Mouse (Mus musculus) spleen, adult 2 months (tissue): ENCODE data around the gene Cep72. TPM values are rescaled to one million over a fixed set of nuclear protein-coding genes. Genes with fewer than 3 reads are reported as not detected.

Experiments
- DNase-seq, 2 experiments: peaks; one replicate each; pipeline versions ENCODE4 v3.0.0 to v3.0.0-alpha.2; 2012 to 2021; ENCODE audit warnings: low spot score in 2 of 2, low read depth in 1 of 2
- H3K27ac ChIP-seq: fragments of 200-500 bp; 2 replicates; pipeline ENCODE4 v1.5.1; 2012; ENCODE audit warnings: low read length, inconsistent platforms; ENCODE audit not compliant: insufficient read depth
- H3K27me3 ChIP-seq: fragments of 200-500 bp; 2 replicates; pipeline ENCODE4 v1.6.1; 2012; ENCODE audit warnings: mild to moderate bottlenecking, moderate library complexity, low read length, inconsistent platforms; ENCODE audit not compliant: control insufficient read depth, insufficient read depth
- H3K36me3 ChIP-seq: fragments of 200-500 bp; 2 replicates; pipeline ENCODE4 v1.6.1; 2012; ENCODE audit warnings: mild to moderate bottlenecking, low read length, inconsistent platforms; ENCODE audit not compliant: control insufficient read depth, insufficient read depth
- H3K4me1 ChIP-seq: fragments of 200-500 bp; 2 replicates; pipeline ENCODE4 v1.6.1; 2011; ENCODE audit warnings: inconsistent platforms; ENCODE audit not compliant: control insufficient read depth, insufficient read depth, insufficient read length
- H3K4me3 ChIP-seq: fragments of 200-500 bp; 2 replicates; pipeline ENCODE4 v1.5.1; 2011; ENCODE audit warnings: mild to moderate bottlenecking, inconsistent platforms; ENCODE audit not compliant: insufficient read depth, insufficient read length; ENCODE audit errors: extremely low read depth
- CTCF ChIP-seq: fragments of 200-500 bp; IDR thresholded peaks from 2 replicates; pipeline ENCODE4 v1.5.1; 2011; ENCODE audit warnings: mild to moderate bottlenecking, inconsistent platforms; ENCODE audit not compliant: insufficient read depth, insufficient read length, insufficient replicate concordance; ENCODE audit errors: extremely low read depth
- POLR2A ChIP-seq: fragments of 200-500 bp; IDR thresholded peaks from 2 replicates; pipeline ENCODE4 v1.6.1; 2011; ENCODE audit warnings: low read depth, low read length, inconsistent platforms
- WGBS: fragments of 180-500 bp; shearing (Covaris S2); methylation state at CpG from one replicate; pipeline ENCODE4 v1.1.7; 2018; 5-methylcytosine and 5-hydroxymethylcytosine counted together
- polyA plus RNA-seq: library from polyadenylated mRNA; depleted of rRNA; stranded (reverse); fragments of >200 nt; gene quantifications from 2 replicates; pipeline ENCODE4 v1.2.3, GENCODE M21; 2012; rRNA removed

Cep72 gene
- polyA plus RNA-seq, 1 experiment, result 2.4 TPM

GRCm38 (mm10) chr13:74001492-74001891 lies 60.6 kb downstream of the Cep72 start:
- no peaks in the 10 kb centered on the region for H3K27me3 ChIP-seq
- WGBS, result 58% methylated on average over 4 of the region's 4 CpGs
- no peak for DNase-seq
- no peaks in the 10 kb centered on the region for H3K4me1 ChIP-seq
- H3K36me3 ChIP-seq, result no peaks in the 10 kb centered on the region
- TF ChIP-seq CTCF (no peak), POLR2A (no peak)
- H3K4me3 ChIP-seq, result no peak overlapping the region
- H3K27ac ChIP-seq, result no peak overlapping the region

GRCm38 (mm10) chr13:74000961-74001360 lies 61.1 kb downstream of the Cep72 start:
- WGBS, result 81% methylated on average over 6 of the region's 6 CpGs
- Histone ChIP-seq H3K27me3 (no peaks in the 10 kb centered on the region), H3K4me1 (no peaks in the 10 kb centered on the region), H3K36me3 (no peaks in the 10 kb centered on the region), H3K27ac (no peak overlapping the region), H3K4me3 (no peak overlapping the region)
- TF ChIP-seq CTCF (no peak), POLR2A (no peak)
- DNase-seq, result no peak

DNA sequence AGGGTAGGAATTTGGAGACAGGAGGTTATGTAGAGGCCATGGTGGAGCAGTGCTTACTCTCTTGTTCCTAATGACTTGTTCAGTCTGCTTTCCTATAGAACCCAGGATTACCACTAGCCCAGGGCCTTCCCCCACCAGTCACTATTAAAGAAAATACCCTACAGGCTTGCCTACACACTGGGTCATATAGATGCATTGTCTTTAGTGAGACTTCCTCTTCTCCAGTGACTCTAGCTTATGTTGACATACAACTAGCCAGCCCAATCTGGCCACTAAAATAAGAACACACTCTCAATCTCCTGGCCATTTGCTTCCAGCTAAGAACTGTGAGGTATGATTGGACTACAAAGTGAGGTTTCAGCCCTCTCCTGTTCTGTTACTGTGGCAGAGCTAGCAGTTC lies 61.6 kb downstream of the Cep72 start:
- no peak overlapping the region for H3K27ac ChIP-seq
- no peaks in the 10 kb centered on the region for H3K27me3 ChIP-seq
- H3K4me1 ChIP-seq, result no peaks in the 10 kb centered on the region
- H3K36me3 ChIP-seq, result no peaks in the 10 kb centered on the region
- DNase-seq, result no peak
- H3K4me3 ChIP-seq, result no peak overlapping the region
- TF ChIP-seq POLR2A (no peak), CTCF (no peak)

DNA sequence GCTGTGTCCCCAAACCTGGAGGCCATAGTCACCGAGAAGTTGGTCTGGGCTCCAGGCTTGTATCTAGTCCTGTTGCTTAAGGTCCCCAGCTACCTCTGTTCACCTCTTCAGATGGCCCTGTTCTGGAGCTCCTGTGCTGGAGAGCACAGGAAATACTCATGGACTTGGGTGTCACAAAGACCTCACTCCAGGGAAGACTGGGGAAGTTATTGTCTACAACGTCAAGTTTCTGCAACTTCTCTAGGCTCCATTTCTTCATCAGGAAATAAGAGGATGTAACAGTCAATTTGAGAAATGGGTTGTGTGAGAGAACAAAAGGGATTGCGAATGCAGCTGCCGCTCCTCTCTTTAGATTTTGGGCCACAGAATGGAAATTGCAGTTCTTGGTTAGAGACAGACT lies 65.6 kb downstream of the Cep72 start:
- no peak for DNase-seq
- Histone ChIP-seq H3K36me3 (no peaks in the 10 kb centered on the region), H3K27me3 (no peaks in the 10 kb centered on the region), H3K27ac (no peak overlapping the region), H3K4me3 (no peak overlapping the region), H3K4me1 (no peaks in the 10 kb centered on the region)
- TF ChIP-seq POLR2A, result no peak
- TF ChIP-seq CTCF, result no peak
- WGBS, result 64% methylated on average over 4 of the region's 4 CpGs

- no peak for TF ChIP-seq POLR2A
- TF ChIP-seq CTCF, result no peak
- 84% methylated on average over 5 of the region's 5 CpGs for WGBS
Measured at GRCm38 (mm10) chr13:73991267-73991666, 70.8 kb downstream of the Cep72 start.

GRCm38 (mm10) chr13:73990761-73991160 lies 71.3 kb downstream of the Cep72 start:
- Histone ChIP-seq H3K27ac (no peak overlapping the region), H3K4me3 (no peak overlapping the region), H3K36me3 (no peaks in the 10 kb centered on the region), H3K27me3 (no peaks in the 10 kb centered on the region), H3K4me1 (no peaks in the 10 kb centered on the region)
- DNase-seq, result no peak
- WGBS, result 78% methylated on average over 2 of the region's 2 CpGs
- TF ChIP-seq CTCF (no peak), POLR2A (no peak)

More at GRCm38 (mm10) chr13:73991267-73991666, 70.8 kb downstream of the Cep72 start:
- Histone ChIP-seq H3K27me3 (no peaks in the 10 kb centered on the region), H3K27ac (no peak overlapping the region), H3K4me3 (no peak overlapping the region), H3K4me1 (no peaks in the 10 kb centered on the region), H3K36me3 (no peaks in the 10 kb centered on the region)
- DNase-seq, result no peak

GRCm38 (mm10) chr13:73990325-73990724 lies 71.8 kb downstream of the Cep72 start:
- H3K4me1 ChIP-seq, result no peaks in the 10 kb centered on the region
- no peaks in the 10 kb centered on the region for H3K36me3 ChIP-seq
- no peak overlapping the region for H3K27ac ChIP-seq
- H3K27me3 ChIP-seq, result no peaks in the 10 kb centered on the region
- WGBS, result 79% methylated on average over 5 of the region's 5 CpGs
- no peak for TF ChIP-seq POLR2A
- TF ChIP-seq CTCF, result no peak
- H3K4me3 ChIP-seq, result no peak overlapping the region
- DNase-seq, result no peak

Other genes starting within 250 kb of the Cep72 start
- 2.2 and 3.7 TPM in 2 replicates for gene Nkd2, start 214.7 kb downstream of the Cep72 start, polyA plus RNA-seq
- 0.49 and 0.62 TPM in 2 replicates for gene Trip13, start 124.5 kb downstream of the Cep72 start, polyA plus RNA-seq
- 26.6 and 27.8 TPM in 2 replicates for gene Brd9, start 124.5 kb downstream of the Cep72 start, polyA plus RNA-seq
- not detected in 2 replicates for gene Zdhhc11, start 98.4 kb downstream of the Cep72 start, polyA plus RNA-seq
- gene Tppp, start 52.9 kb downstream of the Cep72 start, polyA plus RNA-seq, result 1.4 and 2.2 TPM in 2 replicates
- 0.01 TPM in 1 of 2 replicates, not detected in the other for gene Slc9a3, start 59.2 kb upstream of the Cep72 start, polyA plus RNA-seq
- 21.0 and 21.6 TPM in 2 replicates for gene Exoc3, start 146.4 kb upstream of the Cep72 start, polyA plus RNA-seq
- gene Ahrr, start 230.0 kb upstream of the Cep72 start, polyA plus RNA-seq, result 0.41 and 1.0 TPM in 2 replicates